Mouse (Mus musculus) natural killer cell, adult 2 months (primary cell): Measurements from ENCODE around the gene Spef1.

Source experiments
- DNase-seq, 2 experiments: peaks; one replicate each; pipeline ENCODE4 v3.0.0; 2022; ENCODE audit warnings: low spot score in 2 of 2

The Spef1 gene

GRCm38 (mm10) chr2:131142592-131142991, 44.5 kb downstream of the Spef1 start:
- DNase-seq, result peak; percentile 21 to 47

GRCm38 (mm10) chr2:131141336-131141986, 45.6 kb downstream of the Spef1 start:
- DNase-seq, result no peak

- DNase-seq, result peak in 1 of 2 experiments; percentile 34
Observed at GRCm38 (mm10) chr2:131140533-131140905, 46.6 kb downstream of the Spef1 start.

- DNase-seq, result no peak
Observed at GRCm38 (mm10) chr2:131139886-131140532, 47.1 kb downstream of the Spef1 start.

GRCm38 (mm10) chr2:131139287-131139686, 47.8 kb downstream of the Spef1 start:
- no peak for DNase-seq

- DNase-seq, result no peak
Observed at GRCm38 (mm10) chr2:131138760-131139159, 48.3 kb downstream of the Spef1 start.

- DNase-seq, result no peak
Observed at GRCm38 (mm10) chr2:131138296-131138695, 48.8 kb downstream of the Spef1 start.

GRCm38 (mm10) chr2:131135521-131136139, 51.5 kb downstream of the Spef1 start:
- no peak for DNase-seq

- DNase-seq, result no peak
Observed at GRCm38 (mm10) chr2:131134826-131135400, 52.2 kb downstream of the Spef1 start.

GRCm38 (mm10) chr2:131134381-131134780, 52.7 kb downstream of the Spef1 start:
- DNase-seq, result no peak

GRCm38 (mm10) chr2:131132930-131133547, 54.0 kb downstream of the Spef1 start, which contains the start of gene Gm11037:
Gm11037 (plus strand) TSS chr2:131133497.
- no peak for DNase-seq

- DNase-seq, result no peak
Observed at GRCm38 (mm10) chr2:131132111-131132888, 54.8 kb downstream of the Spef1 start.

GRCm38 (mm10) chr2:131130849-131131248, 56.2 kb downstream of the Spef1 start:
- DNase-seq, result no peak

- DNase-seq, result no peak
Observed at GRCm38 (mm10) chr2:131129836-131130235, 57.2 kb downstream of the Spef1 start.

- no peak for DNase-seq
Observed at GRCm38 (mm10) chr2:131128636-131129157, 58.4 kb downstream of the Spef1 start.

- no peak for DNase-seq
Observed at GRCm38 (mm10) chr2:131128211-131128610, 58.9 kb downstream of the Spef1 start.

- no peak for DNase-seq
Observed at GRCm38 (mm10) chr2:131127161-131127730, 59.8 kb downstream of the Spef1 start, which contains the start of gene Hspa12b. Hspa12b (plus strand) TSS chr2:131127280.

GRCm38 (mm10) chr2:131125964-131126815, 60.9 kb downstream of the Spef1 start:
- DNase-seq, result no peak

GRCm38 (mm10) chr2:131125157-131125963, 61.7 kb downstream of the Spef1 start:
- no peak for DNase-seq
